ENCODE assay signal across 8 mouse cellular contexts in the genomic region with DNA sequence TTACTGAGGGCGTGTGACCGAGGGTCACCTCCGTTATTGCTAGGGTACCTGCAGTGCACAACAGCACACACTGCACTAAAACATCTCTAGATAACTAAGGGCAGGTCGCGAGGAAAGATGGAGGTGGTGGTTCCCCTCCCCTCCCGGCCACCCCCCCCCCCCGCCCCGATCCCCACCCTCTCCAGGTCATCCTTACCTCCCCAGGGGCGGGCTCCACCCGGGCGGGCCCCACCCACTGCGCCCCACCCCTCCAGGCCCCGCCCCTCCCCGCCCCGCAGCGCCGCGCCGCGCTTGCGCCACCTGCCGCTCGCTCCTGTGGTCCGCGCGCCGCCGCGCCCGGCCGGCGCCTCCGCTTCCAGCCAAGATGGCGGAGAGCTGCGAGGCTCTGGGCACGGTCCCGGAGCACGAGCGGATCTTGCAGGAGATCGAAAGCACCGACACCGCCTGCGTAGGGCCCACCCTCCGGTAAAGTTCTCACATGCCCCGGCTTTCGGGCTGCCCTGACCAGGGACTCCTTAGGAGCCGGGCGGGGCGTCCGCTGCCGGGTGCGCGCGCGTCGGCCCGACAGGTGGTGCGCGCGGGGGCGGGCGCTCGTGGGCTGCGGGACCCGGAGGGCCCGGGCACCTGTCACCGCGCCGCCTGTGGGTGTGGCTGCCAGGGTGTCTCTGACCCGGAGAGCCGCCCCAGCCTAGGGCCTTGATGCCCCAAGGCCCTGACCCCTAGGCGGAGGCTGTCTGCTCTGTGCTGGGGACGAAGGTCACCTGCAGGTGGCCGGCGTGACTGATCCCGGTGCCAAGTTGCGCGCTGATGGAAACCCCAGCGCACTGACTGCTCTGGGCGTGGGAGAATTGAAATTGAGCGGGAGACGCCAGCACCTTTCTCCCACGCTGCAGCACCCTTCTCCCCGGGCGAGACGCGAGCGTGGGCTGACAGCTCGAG. TPM values are rescaled to one million over a fixed set of nuclear protein-coding genes. Genes with fewer than 3 reads are reported as not detected.
A peak's percentile ranks its signal among the peaks of the same experiment; 100 is the strongest.
DNase-seq lines count a peak whose midpoint lies in the region; ATAC-seq and TF ChIP-seq lines count a peak whose summit lies in the region.

A gene (plus strand): TSS at position 318 of the 939 bp plus-strand sequence.

- peak; percentile 80 for DNase-seq in T-cell, adult 2 months (ENCODE audit: low spot score)
- peak; percentile 82 to 85 for DNase-seq in cerebellum, postnatal 36 days
- DNase-seq in gastrocnemius, adult 18-20 months (ENCODE audit: low spot score) = peak; percentile 66
- peak; percentile 79 for DNase-seq in left cerebral cortex, adult 2 months (ENCODE audit: extremely low spot score in 1 of 2, low spot score in 2 of 2)
- peak; percentile 73 for DNase-seq in retina, postnatal 7 days (ENCODE audit: low read depth, low spot score)
- peak; percentile 72 for DNase-seq in urinary bladder, postnatal 14 days (ENCODE audit: low spot score)

- no peak; the same call in none of the 2 replicates for TF ChIP-seq CTCF in left cerebral cortex, adult 2 months (IDR thresholded peaks at IDR 0.05)

- peaks cover 42% of the 10 kb centered on the region for H3K79me2 ChIP-seq in macrophage (ENCODE audit: inconsistent target)

- H3K27ac ChIP-seq in hindbrain, embryonic 15.5 days (replicated peaks) = peak within 1 kb of the TSS; percentile 78
- peak within 1 kb of the TSS; percentile 98 for H3K27ac ChIP-seq in left cerebral cortex, adult 2 months
- H3K27ac ChIP-seq in macrophage = peak within 1 kb of the TSS; percentile 29; the same call in 1 of the 2 replicates

- H3K4me1 ChIP-seq in hindbrain, embryonic 15.5 days (replicated peaks) = peaks cover 12% of the 10 kb centered on the region; the same call in 1 of the 2 replicates

- H3K9me3 ChIP-seq in hindbrain, embryonic 15.5 days = no peaks in the 10 kb centered on the region

- H3K27me3 ChIP-seq in hindbrain, embryonic 15.5 days = peaks cover 33% of the 10 kb centered on the region

- ATAC-seq in hindbrain, embryonic 15.5 days (ENCODE audit: low FRiP score, low read depth) = peak; percentile 93

- intact Hi-C loops in left cerebral cortex, adult 2 months (cut with DNase I) = no loop called here

- WGBS in hindbrain, embryonic 15.5 days = 1% methylated on average over 79 of the region's 89 CpGs
- 3% methylated on average over 63 of the region's 89 CpGs for WGBS in macrophage (ENCODE audit: missing documents)

- peak within 1 kb of the TSS; percentile 79 for H3K4me2 ChIP-seq in hindbrain, embryonic 15.5 days

- peak within 1 kb of the TSS; percentile 67 for H3K4me3 ChIP-seq in hindbrain, embryonic 15.5 days
- peak within 1 kb of the TSS; percentile 76 for H3K4me3 ChIP-seq in left cerebral cortex, adult 2 months
- peak within 1 kb of the TSS; percentile 67 for H3K4me3 ChIP-seq in macrophage (ENCODE audit: inconsistent target)

- H3K36me3 ChIP-seq in hindbrain, embryonic 15.5 days = no peaks in the 10 kb centered on the region
- no peaks in the 10 kb centered on the region for H3K36me3 ChIP-seq in macrophage (ENCODE audit: inconsistent target)

- H3K9ac ChIP-seq in hindbrain, embryonic 15.5 days = peak within 1 kb of the TSS; percentile 68

RNA-seq across cellular contexts. Expression of the gene that starts here (rescaled TPM):
- 10 to 100 TPM; 55.6 to 59.9 TPM for total RNA-seq in gastrocnemius, adult 18-20 months (2021)
- polyA plus RNA-seq in hindbrain, embryonic 15.5 days (2015; fragmentation: Nextera tagmentation; extraction: Ambion mirVana) = 19.2 and 19.8 TPM in 2 replicates
- total RNA-seq in left cerebral cortex, adult 2 months (2021) = 10 to 100 TPM; 40.3 to 43.4 TPM
- total RNA-seq in macrophage (2018; cell fraction: chromatin; rRNA removed) = 10 to 100 TPM in 21 of 26 experiments, 1 to 10 TPM in 5; 4.4 to 54.4 (median 39.2) TPM
- total RNA-seq in macrophage (2018; cell fraction: cytosol; rRNA removed) = 10 to 100 TPM; 11.9 to 25.9 (median 22.5) TPM
- total RNA-seq in macrophage (2018; cell fraction: nucleus; rRNA removed) = 10 to 100 TPM in 23 of 26 experiments, 1 to 10 TPM in 3; 7.6 to 46.1 (median 27.1) TPM
- polyA plus RNA-seq in macrophage (2018) = 15.2 to 19.8 TPM (median 17.5 TPM) in 3 replicates

Comparison
In these comparisons a context has a peak if more than half of its experiments do, and no peak if none do; other contexts are left out.
1. Peak in every context shown above with its lines: DNase-seq, ATAC-seq, H3K4me3 ChIP-seq and H3K27ac ChIP-seq.
2. H3K27ac ChIP-seq: peak in every context shown above with its lines; median percentile 98 in left cerebral cortex, adult 2 months; 78 in hindbrain, embryonic 15.5 days; 29 in macrophage.